Mouse (Mus musculus): ENCODE data around the gene Mkks.

The Mkks gene

DNA sequence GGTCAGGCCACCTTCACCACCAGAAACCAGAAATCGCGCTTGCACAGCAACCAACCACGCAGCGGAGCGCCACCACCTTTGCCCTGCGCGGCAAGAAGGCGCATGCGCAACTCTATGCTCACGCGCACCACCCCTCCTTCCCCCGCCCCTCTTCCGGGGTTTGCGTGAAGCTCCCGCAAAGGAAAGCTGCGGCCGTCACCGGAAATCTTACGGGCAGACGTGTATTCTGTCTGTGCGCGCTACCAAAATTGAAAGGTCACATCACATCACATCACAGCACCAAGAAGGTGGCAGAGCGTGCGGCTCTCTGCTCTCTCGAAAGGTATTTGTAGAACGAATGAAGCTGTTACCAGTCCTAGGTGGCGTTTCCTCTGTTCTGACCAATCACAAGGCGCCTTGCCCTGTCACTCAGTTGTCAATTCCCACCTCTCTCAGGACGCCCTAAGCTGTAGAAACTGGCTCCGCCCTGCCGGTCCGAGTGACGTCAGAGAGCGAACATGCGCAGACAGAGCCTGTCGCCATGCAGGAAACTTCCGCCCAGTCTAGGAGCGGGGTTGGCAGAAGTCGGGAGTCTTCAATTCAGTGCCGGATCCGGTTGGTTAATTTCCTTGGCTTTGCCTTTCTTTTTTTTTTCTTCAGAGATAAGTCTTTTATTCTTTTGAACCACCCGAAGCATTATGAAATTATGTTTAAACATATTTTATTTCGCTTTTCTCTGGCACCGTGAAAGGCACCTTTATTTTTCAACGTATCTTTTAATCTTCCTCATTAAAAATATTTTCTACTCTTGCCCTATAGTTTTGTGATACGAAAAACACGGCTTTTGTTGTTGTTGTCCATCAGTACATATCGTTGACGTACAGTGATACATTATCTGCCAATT lies at the start of gene Mkks, which contains the start of the genes Slx4ip and AL731706.1:
Mkks (minus strand) TSS at position 322 of the 883 bp plus-strand sequence.
Slx4ip (plus strand) TSS at position 151 of the 883 bp plus-strand sequence.
AL731706.1 (minus strand) TSS at position 322 of the 883 bp plus-strand sequence.
- DNase-seq (ENCODE audit: low spot score): peak; percentile 99

DNA sequence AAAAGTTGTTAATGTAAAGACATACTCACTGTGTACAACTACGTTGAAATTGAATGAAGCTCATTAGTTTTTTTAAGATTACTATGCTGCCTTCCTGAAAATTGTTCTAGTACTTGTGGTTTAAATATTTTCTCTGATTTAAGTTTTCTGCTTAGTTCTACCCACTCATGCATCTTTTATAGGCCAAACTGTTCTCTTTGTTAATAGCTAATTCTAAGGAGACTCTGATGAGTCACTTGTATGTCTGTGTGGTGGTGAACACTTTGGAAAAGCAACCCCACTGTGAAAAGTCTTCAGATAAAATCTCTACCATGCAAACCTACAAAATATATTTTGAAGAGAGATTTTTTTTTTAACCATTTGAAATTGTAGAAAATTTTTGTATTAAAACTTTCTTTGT lies 47.1 kb upstream of the Mkks start:
- DNase-seq (ENCODE audit: low spot score): no peak

DNA sequence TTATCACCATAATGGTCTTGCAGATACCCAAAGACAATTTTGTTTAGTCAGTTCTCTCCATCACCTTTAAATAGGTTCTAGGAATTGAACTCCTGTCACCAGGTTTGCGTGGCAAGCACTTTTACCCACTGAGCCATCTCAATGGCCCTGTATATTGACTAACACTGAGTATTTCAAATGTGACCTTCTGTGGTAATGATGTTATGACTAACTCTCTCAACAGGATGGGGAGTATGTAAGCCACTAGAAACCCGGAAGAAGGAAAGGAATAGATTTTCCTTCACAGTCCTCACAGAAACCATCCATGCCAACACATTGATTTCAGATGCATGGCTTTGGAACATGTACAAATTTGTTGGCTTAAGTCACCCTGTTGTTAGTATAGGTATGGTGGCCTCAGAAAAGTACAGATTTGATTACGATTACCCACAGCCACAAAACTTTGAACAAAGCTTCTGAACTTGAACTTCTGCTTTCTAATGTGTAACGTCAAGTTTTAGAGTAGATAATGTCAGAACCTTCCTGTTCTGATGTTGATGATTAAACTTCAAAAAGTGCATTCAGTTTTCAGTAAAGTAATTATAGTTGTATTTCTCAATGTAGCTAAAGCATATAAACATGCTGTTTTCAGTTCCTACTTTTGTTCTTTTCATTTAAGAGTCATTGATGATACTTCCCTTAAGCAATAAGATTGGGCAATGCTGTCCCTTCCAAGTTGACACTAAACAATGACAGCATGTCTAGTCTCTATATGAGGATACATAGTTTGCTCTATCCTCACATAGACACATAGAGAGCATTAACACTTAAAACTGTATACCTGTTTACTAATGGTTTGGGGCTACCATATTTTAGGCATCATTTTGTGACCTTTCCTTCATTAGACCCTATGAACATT lies 45.5 kb upstream of the Mkks start:
- DNase-seq (ENCODE audit: low spot score): no peak

- no peak for DNase-seq (ENCODE audit: low spot score)
Observed at GRCm38 (mm10) chr2:136921003-136921408, 29.8 kb upstream of the Mkks start.

GRCm38 (mm10) chr2:136920257-136920993 lies 29.2 kb upstream of the Mkks start:
- no peak for DNase-seq (ENCODE audit: low spot score)

DNA sequence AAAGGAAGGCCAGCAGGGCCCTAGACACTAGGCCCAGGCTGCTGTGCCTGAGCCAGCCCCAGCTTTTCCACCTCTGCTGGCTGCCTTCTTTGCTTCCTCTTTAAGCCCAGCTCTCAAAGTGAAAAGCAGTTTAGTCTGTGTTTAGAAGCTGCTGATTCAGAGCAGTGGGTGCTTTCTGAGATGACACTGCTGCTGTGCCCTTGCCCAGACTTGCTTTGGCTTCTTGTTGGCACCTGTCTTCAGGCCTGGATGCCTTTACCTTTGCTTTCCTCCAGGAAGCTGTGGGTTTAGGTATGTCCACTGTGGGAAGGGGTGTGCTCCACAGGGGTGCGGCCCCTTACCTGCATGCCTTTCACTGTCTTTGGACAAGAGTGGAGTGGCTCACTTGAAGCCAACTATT lies 28.2 kb upstream of the Mkks start:
- no peak for DNase-seq (ENCODE audit: low spot score)

GRCm38 (mm10) chr2:136914334-136914902 lies 23.2 kb upstream of the Mkks start:
- DNase-seq (ENCODE audit: low spot score): peak; percentile 67

GRCm38 (mm10) chr2:136913021-136913420 lies 21.8 kb upstream of the Mkks start:
- no peak for DNase-seq (ENCODE audit: low spot score)

DNA sequence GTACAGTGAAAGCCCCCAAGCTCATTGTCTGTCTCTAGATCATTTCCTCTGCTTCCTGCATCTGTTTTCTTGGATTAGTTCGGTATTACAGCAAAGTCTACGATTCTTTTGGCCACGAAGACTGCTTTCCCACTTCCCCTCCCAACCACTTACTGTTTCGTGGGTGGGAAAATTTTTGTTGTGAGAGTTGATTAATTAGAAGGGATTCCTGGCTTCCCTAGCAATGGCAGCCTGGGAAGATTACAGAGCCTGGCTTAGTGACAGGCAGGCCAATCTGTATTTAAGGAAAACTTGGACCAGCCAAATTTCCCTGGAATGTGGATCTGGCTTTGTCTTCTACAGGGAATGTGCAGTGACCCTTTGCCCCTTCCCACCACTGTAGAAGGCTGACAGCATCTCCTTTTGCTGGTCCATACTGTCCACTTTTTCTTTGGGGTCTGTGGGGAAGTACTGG lies 20.8 kb upstream of the Mkks start:
- peak; percentile 64 for DNase-seq (ENCODE audit: low spot score)

- DNase-seq (ENCODE audit: low spot score): no peak
Observed at GRCm38 (mm10) chr2:136909298-136909697, 18.1 kb upstream of the Mkks start.

GRCm38 (mm10) chr2:136908596-136908995 lies 17.4 kb upstream of the Mkks start:
- no peak for DNase-seq (ENCODE audit: low spot score)

DNA sequence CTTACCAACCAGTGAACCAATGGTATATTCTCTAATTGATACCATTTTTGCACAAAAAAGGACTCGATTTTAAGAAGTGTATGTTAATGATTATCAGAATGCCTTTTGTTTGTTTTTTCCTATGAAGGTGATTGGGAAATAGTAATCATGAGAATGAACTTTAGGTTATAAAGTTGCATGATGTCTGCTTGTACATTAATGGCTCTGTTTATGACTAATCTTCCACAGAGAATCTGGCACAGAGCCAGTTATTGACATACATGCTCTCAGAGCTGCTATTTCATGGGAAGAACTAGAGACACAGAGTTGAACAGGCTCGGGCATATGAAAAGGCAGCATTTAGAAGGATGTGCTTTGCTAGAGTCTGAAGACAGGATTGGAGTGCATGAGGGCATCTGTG lies 4.9 kb upstream of the Mkks start:
- DNase-seq (ENCODE audit: low spot score): no peak

- DNase-seq (ENCODE audit: low spot score): no peak
Observed at GRCm38 (mm10) chr2:136894494-136894893, 3.3 kb upstream of the Mkks start.

DNA sequence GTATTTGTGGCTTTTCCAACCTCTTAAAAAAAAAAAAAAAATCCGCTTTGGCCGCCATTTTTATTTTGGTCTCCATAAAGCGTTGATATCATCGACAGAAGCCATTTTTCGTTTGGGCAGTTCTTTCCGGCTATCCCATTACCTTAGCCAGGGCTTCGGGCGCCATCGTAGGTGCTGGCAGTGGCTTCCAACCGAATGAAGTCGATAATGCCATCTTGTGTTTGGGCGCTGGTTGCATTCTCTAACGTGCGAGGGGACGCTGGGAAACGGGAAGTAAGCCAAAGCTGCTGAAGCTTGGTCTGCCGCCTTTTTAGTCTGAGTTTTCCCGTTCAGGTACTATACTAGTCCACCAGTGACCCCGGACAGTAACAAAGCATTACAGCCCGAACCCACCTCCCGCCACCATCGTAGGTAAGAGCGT lies 772 bp upstream of the Mkks start:
- DNase-seq (ENCODE audit: low spot score): peak; percentile 98

- DNase-seq (ENCODE audit: low spot score): peak; percentile 84
Observed at GRCm38 (mm10) chr2:136890716-136891067, 497 bp downstream of the Mkks start.

- DNase-seq (ENCODE audit: low spot score): peak; percentile 38
Observed at GRCm38 (mm10) chr2:136886846-136887245, 4.3 kb downstream of the Mkks start.

DNA sequence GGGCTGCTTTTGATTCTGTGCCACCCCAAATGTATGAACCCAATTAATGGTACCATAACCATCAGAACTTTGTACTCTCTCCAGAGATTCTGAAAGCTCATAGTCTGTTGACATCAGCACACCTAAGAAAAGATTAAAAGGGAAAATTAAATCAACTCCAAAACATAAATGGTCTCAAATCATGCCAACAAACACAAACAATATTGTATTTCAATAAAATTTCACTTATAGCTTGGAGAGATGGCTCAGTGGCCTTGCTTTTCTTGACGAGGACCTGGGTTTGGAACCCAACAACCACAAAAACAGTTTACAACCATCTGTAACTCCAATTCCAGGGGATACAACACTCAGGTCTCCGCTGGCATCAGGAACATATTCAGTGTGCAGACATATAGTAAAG lies 5.6 kb downstream of the Mkks start, which contains the start of gene AL731706.2:
AL731706.2 (minus strand) TSS at position 101 of the 400 bp plus-strand sequence.
- no peak for DNase-seq (ENCODE audit: low spot score)

- peak; percentile 63 for DNase-seq (ENCODE audit: low spot score)
Observed at GRCm38 (mm10) chr2:136854543-136855388, 36.4 kb downstream of the Mkks start.

DNA sequence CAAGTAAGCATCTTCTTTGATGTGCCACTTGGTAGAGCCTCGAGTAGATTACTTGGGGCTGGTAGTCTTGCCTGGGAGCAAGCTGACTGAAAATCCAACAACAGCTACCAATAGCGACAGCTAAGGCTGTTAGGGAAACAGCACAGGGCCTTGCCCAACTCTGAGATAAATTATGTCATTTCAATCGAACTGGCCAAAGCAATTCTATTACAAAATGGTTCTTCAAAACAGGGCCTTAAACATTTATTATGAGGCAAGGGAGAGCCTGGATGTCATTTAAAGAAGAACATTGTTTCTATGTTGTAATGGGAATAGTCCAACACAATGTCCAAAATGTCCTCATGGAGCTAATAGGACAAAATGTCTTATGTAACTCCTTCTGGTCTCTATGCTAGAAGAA lies 40.8 kb downstream of the Mkks start:
- no peak for DNase-seq (ENCODE audit: low spot score)

GRCm38 (mm10) chr2:136837994-136838393 lies 53.2 kb downstream of the Mkks start:
- DNase-seq (ENCODE audit: low spot score): no peak

Data from embryo, embryonic 10.5 days (tissue).